Mouse (Mus musculus) Patski (cell line): ENCODE results near the gene Shisa2. TPM values are rescaled to one million over a fixed set of nuclear protein-coding genes. Genes with fewer than 3 reads are reported as not detected.
"Not testable (repeated sequence)": the region's sequence is repeated elsewhere in the genome, so short reads cannot be mapped to it uniquely, and the experiment has no call there.

Source experiments
- ATAC-seq: fragments of 100-300 bp; one replicate; pipeline ENCODE4 v1.8.0; 2021
- CTCF ChIA-PET: fragments of 350-600 bp; sonication (Branson Sonifier 250); formaldehyde crosslinking; loops from one replicate; lab custom pipeline; 2022; ENCODE audit warnings: inconsistent platforms; lab: Charles Lee
- POLR2A ChIA-PET: fragments of 350-600 bp; sonication (Branson Sonifier 250); formaldehyde crosslinking; loops from one replicate; lab custom pipeline; 2022; ENCODE audit warnings: antibody characterized with exemption, inconsistent platforms; lab: Charles Lee
- DNase-seq: peaks from one replicate; pipeline ENCODE4 v3.0.0-alpha.2; 2011; ENCODE audit warnings: low read depth, low spot score
- H3K27me3 ChIP-seq: fragments of 371-371 bp; one replicate; pipeline ENCODE4 v1.5.1; 2021
- CTCF ChIP-seq: fragments of 100-300 bp; IDR thresholded peaks from one replicate; pipeline ENCODE4 v1.5.1; 2021
- in situ Hi-C: fragments of 300-500 bp; cut with MboI; formaldehyde crosslinking; loops from 3 replicates; pipeline ENCODE4 v1.11.1; 2018; ENCODE audit warnings: low pct_unique_long_range_greater_than_20kb, mixed read lengths
- polyA plus RNA-seq: library from polyadenylated mRNA; unstranded; gene quantifications from one replicate; pipeline ENCODE4 v1.2.3, GENCODE M21; 2021

The Shisa2 gene
- polyA plus RNA-seq, 1 experiment from 2014 or later = not detected

GRCm38 (mm10) chr14:59605671-59606353 is 19.3 kb upstream of the Shisa2 start:
- ChIA-PET POLR2A (no interaction called here), CTCF (interaction anchor here (0.6 to 1.9 kb wide), 4 partner anchors 13 to 411 kb away, joined by 3 to 6 read pairs (median 4); no protein-coding TSS in a partner anchor)
- DNase-seq = no peak
- in situ Hi-C loops = loop anchor here (5.0 to 10.0 kb wide), 3 partner anchors 336 to 1089 kb away; no protein-coding TSS in a partner anchor
- TF ChIP-seq CTCF = peak; percentile 73
- ATAC-seq = no peak
- H3K27me3 ChIP-seq = peaks cover 34% of the 10 kb centered on the region

DNA sequence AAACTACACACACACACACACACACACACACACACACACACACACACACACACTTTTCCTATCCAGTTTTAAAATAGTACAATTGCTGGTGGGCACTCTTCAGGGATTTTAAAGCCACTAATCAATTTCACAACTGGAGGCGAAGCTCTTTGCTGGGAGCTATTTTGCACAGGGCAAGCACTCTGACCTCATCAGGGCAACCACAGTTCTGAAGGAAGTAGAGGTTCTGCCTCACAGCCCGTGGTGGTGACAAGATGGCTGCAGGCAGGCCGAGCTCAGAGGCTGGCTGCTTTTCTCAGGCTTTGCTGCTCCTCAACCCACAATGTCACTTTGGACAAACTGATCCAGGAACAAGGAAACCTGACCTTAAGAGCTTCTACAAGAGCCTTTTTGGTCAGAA is 18.1 kb upstream of the Shisa2 start:
- CTCF ChIA-PET = interaction anchor here (1.3 kb wide), 1 partner anchor 11 kb away, joined by 4 read pairs; no protein-coding TSS in a partner anchor
- ATAC-seq (no peak), DNase-seq (no peak)
- peaks cover 26% of the 10 kb centered on the region for H3K27me3 ChIP-seq
- in situ Hi-C loops = loop anchor here (5.0 to 10.0 kb wide), 3 partner anchors 335 to 1088 kb away; no protein-coding TSS in a partner anchor
- POLR2A ChIA-PET = no interaction called here
- no peak for TF ChIP-seq CTCF

- POLR2A ChIA-PET = interaction anchor here (0.6 kb wide), 1 partner anchor 34 kb away, joined by 5 read pairs; no protein-coding TSS in a partner anchor
- no peak for DNase-seq
- peak; percentile 80 for TF ChIP-seq CTCF
- peaks cover 48% of the 10 kb centered on the region for H3K27me3 ChIP-seq
- ATAC-seq = no peak
- CTCF ChIA-PET = interaction anchor here (1.0 to 2.3 kb wide), 2 partner anchors 9 to 403 kb away, joined by 6 to 8 read pairs; no protein-coding TSS in a partner anchor
- in situ Hi-C loops = no loop called here
These were observed 12.0 kb upstream of the Shisa2 start for GRCm38 (mm10) chr14:59612920-59613625.

- H3K27me3 ChIP-seq = peaks cover 49% of the 10 kb centered on the region
- in situ Hi-C loops, CTCF ChIA-PET, DNase-seq, ATAC-seq, POLR2A ChIA-PET: not testable (repeated sequence)
These were observed 11.0 kb upstream of the Shisa2 start for GRCm38 (mm10) chr14:59614149-59614548.

GRCm38 (mm10) chr14:59616802-59617201 is 8.3 kb upstream of the Shisa2 start:
- CTCF ChIA-PET = no interaction called here
- no peak for TF ChIP-seq CTCF
- DNase-seq (no peak), ATAC-seq (no peak)
- in situ Hi-C loops = no loop called here
- peaks cover 70% of the 10 kb centered on the region for H3K27me3 ChIP-seq
- POLR2A ChIA-PET = no interaction called here

- POLR2A ChIA-PET = no interaction called here
- peaks cover 63% of the 10 kb centered on the region for H3K27me3 ChIP-seq
- no peak for DNase-seq
- no peak for TF ChIP-seq CTCF
- ATAC-seq = no peak
- in situ Hi-C loops = no loop called here
- CTCF ChIA-PET = no interaction called here
These were observed 702 bp upstream of the Shisa2 start for GRCm38 (mm10) chr14:59624326-59624885.

DNA sequence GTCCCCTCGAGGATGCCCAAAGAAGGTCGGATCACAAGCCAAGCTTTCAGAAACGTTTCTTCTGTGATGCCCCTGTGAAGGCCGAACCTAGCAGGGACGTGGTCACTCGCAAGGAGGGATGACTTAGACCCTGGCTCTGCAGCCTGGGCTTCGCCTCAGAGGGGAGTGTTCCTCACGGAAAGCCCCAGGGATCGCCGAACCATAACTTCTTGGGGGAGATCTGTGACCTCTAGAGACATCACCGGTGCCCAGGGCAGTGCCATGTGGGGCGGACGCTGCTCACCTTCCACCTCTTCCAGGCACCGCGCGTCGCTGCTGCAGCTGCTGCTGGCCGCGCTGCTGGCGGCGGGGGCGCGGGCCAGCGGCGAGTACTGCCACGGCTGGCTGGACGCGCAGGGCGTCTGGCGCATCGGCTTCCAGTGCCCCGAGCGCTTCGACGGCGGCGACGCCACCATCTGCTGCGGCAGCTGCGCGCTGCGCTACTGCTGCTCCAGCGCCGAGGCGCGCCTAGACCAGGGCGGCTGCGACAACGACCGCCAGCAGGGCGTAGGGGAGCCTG is 777 bp downstream of the Shisa2 start:
- ChIA-PET POLR2A (no interaction called here), CTCF (no interaction called here)
- no peak for DNase-seq
- TF ChIP-seq CTCF = no peak
- in situ Hi-C loops = no loop called here
- peaks cover 55% of the 10 kb centered on the region for H3K27me3 ChIP-seq
- ATAC-seq = no peak

- H3K27me3 ChIP-seq = peaks cover 48% of the 10 kb centered on the region
- in situ Hi-C loops = no loop called here
- TF ChIP-seq CTCF = no peak
- no peak for DNase-seq
- ChIA-PET CTCF (no interaction called here), POLR2A (no interaction called here)
- ATAC-seq = no peak
These were observed 1.6 kb downstream of the Shisa2 start for GRCm38 (mm10) chr14:59626711-59627110.

GRCm38 (mm10) chr14:59627142-59627680 is 2.1 kb downstream of the Shisa2 start:
- in situ Hi-C loops = no loop called here
- ChIA-PET CTCF (no interaction called here), POLR2A (no interaction called here)
- DNase-seq = no peak
- H3K27me3 ChIP-seq = peaks cover 49% of the 10 kb centered on the region
- TF ChIP-seq CTCF = no peak
- no peak for ATAC-seq

GRCm38 (mm10) chr14:59627823-59628222 is 2.7 kb downstream of the Shisa2 start:
- no peak for TF ChIP-seq CTCF
- peaks cover 52% of the 10 kb centered on the region for H3K27me3 ChIP-seq
- POLR2A ChIA-PET = no interaction called here
- CTCF ChIA-PET = no interaction called here
- in situ Hi-C loops = no loop called here
- DNase-seq (no peak), ATAC-seq (no peak)
